Mouse (Mus musculus) retina, embryonic 14.5 days (tissue): ENCODE measurements at regions not wholly inside any gene's neighbourhood (a gene's known extent, or its start where the extent isn't known, plus 50 kb on each side); places are given as distances from the start of the nearest gene placed in this dataset.

Experiments used
- DNase-seq: peaks from one replicate; pipeline ENCODE4 v3.0.0-alpha.2; 2015; ENCODE audit warnings: low spot score

DNA sequence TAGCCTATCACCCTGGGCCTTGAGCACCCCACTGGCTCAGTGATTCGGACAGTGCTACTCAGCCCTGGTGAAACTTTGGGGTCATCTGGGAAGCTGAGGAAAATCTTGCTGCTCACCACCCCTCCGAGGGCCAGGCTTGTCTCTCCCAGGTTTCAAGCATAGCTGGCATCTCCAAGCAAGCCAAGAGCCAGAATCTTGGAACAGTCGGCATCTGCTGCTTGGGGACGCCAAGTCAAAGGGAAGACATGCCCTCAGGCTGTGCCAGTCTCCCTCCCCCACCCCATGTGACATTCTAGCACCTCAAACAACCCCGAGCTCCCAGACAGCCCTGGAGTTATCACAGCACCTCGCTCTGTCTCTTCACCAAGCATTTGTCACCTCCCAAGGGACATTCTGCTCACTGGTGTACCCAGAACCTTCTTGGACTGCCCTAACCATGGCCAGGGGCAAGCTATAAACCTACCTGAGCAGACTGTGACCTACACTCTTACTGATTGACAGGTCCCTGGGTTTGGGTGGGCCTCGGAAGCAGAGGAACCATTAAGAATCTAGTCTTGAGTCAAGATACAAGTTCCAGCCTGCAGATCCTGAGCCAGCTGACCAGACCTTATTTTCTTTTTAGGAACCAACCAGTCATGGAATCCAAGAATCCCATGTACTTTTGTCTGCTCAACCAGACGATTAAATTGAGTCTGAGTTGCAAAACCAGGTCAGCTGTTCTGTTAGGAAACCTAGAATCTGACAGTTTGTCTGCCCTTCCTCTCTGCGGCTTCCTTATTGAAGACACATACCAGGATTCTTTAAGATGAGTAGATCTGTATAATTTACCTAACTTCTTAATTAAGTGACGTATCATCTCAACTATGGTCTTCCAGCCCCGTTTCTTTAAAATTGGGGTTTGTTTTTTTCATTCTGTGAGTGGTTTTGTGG lies 83.0 kb upstream of the Otos start:
- no peak for DNase-seq

DNA sequence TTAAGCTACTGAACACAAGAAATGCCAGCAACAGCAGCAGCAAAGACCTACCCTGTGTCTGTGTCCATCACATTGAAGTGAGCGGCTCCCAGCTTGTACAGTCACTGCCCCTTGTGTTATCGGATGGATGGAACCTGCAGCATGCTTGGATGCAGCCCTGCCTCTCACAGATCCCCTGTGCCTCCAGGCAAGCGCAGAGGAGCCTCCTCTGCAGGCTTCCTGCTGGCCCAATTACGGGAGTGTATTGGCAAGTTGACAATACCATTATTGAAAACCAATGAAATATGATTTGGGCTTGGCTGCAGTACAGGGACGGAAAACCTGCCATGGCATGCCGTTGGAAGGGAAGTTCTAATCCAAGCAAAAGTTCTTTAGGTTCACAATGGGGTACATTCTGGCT lies 81.9 kb upstream of the Otos start:
- DNase-seq: no peak

DNA sequence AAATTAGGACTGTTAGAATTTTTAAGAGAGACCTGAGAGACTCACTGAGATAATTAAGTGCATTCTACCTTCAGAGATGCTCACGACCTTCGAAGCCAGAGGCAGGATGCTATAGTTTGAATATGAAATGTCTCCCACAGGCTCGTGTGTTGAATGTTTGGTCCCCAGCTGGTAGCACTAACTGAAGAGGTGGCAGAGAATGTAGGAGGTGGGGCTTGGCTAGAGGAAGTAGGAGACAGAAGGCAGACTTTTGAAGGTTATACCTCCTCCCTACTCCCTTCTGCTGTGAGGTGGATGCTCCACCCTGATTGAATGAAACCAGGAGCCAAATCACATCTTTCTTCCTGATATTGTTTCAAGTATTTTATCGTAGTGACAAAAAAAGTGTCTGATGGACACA lies 79.3 kb upstream of the Otos start:
- DNase-seq: no peak

DNA sequence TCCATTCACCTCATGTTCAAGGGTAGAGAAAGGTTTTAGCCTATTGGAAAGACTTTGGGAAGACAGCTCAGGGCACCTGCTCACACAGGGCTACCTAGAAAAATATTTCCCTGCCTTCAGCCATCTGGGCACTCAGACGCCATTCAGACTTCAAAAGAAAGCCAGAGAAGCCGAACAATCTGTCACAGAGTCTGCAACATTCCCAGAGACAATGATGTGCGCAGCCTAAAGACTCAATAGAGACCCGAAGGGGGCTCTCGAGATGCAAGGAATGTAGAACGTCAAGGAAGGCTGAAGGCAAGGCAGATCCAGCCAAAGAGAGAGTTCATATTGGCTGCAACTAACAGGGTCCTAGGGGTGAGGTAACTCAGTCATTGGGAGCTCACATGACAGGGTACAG lies 78.7 kb upstream of the Otos start:
- no peak for DNase-seq

DNA sequence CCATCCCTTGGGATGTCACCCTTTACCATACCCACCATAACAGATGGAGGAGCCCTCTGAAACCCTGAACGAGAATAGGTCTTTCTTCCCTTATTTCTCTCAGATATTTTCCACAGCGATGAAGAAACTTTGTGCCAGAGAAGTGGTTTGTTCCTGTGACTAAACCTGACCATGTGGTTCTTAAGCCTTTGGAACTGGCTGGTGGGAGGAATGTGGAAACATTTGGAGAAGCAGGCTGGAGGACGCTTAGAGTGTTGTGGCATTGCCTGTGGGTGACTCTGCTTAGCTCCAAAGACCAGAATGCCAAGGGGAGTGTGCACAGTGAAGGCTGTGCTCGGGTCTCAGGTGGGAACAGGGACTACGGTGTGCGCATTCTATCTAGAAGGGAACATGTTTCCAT lies 77.7 kb upstream of the Otos start:
- no peak for DNase-seq

DNA sequence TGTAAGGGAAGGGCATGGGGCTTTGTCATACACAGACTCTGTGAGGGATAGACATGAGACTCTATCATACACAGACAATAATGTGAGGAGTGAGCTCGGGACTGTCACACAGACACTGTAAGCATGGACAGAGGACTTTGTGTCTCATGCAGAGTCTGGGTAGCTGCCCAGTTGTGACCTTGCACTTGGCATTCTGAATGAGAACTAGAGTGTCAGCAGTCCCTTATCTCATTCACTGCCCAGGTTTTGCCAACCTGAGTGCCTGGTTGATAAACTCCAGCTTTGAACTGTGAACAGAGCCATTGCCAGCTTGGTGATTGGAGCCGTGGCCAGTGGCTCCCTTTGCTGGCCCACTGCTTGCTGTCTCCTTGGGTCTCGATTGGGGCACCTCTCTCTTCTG lies 75.5 kb upstream of the Otos start:
- no peak for DNase-seq

DNA sequence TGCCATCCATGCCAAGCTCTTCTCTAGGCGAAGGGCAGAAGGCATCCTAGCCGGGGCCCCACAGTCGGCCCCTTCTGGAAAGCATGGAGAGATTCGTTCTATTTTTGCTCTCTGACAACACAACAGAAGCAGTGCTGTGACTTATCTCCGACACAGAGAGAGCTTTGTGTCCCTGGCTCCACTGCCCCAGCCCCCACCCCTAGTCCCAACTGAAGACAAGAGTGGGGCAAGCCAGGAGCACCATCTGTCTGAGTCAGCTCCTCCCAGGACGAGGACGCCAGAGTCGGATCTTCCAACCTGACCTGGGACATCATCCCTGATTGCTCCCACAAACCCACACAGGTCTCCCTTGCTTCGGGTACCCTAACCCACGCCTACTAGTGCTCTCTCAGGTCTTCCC lies 71.9 kb upstream of the Otos start:
- DNase-seq: no peak

DNA sequence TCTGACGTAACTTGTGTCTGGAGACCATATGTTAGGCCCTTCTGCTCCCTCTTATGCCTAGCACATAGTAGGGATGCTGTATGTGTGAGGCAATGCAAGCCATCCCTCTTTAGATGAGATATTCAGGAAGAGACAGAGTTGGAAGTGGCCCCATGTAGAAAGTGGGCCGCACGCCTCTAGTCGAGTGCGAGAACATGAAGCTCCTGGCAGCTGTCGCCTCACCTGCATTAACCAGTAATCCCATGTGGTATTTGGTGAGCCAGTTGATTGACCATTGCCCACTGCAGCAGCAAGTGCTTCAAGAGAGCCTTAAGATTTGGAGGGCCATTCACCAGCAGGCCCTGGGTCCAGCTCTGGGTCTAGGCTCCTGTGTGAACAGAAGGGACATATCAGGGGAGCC lies 71.2 kb upstream of the Otos start:
- DNase-seq: no peak

DNA sequence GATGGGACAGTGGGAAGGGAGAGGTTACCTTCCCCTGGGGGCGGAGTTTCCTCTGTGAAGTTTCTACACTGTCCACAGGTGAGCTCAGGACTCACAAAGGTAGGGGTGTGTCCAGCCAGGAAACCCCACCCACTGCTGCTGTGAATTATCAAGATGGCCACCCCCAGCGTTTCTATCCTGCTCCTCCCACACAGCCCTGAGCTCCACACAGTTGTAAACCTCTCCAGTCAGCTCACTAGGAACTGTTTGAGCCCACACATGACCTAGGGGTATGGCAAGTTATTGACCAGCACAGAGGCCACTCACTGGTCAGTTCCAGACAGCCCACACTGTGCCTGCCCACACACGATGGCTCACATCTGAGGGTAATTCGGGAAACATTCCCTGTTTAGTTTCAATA lies 69.5 kb upstream of the Otos start:
- no peak for DNase-seq

DNA sequence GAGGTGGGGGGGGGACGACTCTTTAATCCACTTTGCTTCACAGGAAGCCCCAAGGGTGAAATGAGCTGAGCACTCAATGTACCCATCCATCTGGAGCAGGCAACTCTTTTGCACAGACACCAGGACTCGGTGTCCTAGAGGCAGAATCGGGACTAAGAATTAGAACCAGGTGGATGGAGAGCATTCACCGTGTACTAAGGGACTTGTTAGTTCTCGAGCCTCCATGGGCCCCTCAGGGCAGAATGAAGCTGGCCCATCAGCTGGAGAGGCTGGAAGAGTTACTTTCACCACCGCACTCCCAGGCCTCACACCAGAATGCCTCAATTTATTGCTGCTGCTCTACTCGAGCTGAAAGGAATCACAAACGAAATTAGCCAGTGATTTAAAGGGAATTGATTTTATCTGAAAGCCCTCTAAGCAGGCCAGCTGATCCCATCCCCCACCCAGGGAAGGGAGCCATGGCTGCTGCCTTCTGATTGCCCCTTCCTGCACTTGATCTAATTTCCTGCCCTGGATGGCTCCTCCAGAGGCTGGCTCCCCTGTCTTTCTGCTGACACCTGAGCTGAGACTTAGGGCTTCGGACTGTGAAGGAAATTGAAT lies 66.2 kb upstream of the Otos start:
- DNase-seq: peak; percentile 20

DNA sequence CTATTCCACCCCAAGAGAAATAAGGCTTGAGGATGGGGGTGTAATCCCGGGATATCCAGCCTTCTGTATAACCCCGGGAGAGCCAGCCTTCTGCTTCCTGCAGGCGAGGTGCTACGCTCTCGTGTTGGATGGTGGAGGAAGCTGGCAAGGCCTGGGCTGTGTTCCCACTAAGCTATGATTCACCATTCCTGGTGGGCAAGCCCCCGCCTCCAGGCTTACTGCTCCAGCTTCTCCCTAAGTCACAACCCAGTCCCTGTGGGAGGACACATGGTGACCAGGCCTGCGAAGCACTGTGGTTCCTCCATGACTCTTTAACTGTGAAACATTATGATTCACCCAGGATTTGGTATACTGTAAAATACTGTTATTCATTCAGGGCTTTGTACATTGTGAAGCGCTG lies 63.7 kb upstream of the Otos start:
- DNase-seq: no peak

DNA sequence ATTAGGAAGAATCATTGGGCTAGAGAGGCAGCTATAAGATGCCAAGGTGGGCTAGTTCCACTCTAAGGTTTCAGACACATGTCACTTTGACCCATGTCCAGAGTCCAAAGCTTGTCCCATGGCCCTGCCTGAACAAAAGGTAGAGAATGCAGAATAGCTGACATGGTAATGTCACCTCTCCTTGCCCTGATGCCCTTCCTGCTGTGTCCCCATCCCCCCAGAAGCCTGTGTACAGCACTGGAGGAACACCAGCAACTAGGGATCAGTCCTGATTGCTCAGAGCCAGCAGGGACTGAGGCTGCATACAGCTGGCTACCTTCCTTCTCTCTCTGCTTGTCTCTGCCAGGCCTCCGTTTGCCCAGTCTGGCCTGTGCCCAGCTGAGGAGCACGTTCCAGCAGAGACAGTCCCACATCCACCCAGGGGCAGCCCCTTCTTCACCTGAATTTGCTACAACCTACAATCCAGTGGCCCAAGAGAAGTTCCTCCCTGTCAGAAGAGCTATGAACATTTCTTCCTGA lies 61.7 kb upstream of the Otos start:
- DNase-seq: no peak

DNA sequence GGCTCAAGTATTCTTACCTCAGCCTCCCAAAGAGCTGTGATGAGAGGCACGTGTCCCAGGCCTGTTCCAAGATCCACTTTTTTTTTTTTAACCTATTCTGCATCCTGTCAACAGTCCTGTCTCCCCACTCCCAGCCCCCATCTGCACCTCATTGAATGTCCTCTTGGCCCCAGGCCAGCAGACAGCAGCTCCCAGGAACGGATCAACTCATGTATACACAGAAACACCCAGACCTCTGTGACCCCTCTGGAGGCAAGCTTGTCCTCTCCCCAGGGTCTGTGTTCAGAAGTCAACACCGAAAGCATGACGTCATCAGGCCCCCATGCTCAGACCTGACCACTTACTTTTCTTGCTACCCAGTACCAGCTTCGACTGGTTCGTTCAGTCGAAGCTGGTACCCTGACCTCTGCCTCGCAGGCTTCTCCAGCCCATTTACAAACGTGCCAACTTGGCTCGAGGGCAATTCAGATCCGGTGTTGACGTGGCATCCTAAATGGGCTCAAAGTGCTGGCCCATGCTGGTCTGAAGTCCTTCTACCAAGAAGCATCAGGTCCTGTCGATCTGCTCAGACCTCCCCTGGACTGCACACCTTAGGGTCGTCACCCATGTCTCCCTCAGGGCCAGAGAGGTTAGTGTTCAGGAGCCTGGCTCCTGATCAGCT lies 60.7 kb upstream of the Otos start:
- DNase-seq: no peak

DNA sequence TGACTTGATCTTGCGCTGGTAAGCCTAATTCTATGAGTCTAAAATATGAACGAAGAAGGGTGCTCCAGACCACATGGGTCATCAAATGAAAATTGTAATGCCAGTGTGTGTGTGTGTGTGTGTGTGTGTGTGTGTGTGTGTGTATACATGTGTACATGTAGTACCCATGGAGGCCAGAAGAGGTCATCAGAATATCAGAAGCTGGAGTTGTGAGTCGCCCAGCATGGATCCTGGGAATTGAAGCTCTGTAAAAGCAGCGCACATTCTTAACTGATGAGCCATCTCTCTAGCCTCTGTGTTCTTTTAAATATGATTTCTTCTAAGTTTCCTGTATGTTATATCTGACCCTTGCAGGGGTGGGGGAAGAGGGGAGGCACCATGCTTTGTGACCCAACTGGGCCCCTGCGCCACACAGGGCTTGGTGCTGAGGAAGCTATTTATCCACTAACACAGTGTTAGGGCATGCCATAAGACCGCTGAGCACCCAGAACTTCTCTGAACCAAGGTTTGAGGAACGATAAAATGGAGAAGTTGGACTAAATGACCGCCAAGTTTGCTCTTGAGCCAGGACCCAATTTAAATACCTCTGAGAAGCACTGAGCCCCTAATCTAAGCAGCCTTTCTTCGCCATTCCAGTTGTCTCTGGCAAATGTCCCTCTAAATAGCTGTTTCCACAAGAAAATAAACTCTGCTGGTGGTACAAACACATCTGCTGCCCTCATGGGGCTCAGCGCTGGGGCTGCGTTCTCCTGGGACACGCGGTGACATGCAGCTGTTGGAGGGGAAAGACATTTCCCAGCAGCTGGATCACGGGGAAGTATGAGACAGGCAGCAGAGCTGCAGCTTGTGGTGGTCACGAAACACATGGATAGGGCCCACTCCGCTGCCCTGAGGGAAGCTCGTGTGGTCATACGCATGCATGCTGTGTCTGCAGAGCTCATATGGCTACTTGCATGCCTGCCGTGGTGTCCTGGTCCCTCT lies 59.6 kb upstream of the Otos start:
- DNase-seq: no peak

DNA sequence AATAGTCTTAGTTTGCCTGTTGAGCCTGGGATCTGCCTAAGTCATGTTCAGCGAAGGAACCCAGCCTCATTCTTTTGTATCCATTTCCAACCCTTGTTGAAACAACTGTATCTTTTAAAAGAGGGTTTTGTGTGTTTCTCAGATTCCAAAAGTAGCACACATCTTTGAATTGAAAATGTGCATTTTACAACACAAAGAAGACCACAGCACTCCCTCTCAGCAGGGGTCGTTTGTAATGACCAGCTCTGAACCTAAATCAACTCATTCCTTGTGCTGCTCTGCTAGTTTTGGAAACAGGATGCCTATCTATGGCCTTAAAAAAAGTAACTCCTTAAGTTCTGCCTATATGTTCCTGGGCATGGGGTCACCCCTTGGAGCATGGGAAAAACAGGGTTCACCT lies 58.8 kb upstream of the Otos start:
- no peak for DNase-seq

DNA sequence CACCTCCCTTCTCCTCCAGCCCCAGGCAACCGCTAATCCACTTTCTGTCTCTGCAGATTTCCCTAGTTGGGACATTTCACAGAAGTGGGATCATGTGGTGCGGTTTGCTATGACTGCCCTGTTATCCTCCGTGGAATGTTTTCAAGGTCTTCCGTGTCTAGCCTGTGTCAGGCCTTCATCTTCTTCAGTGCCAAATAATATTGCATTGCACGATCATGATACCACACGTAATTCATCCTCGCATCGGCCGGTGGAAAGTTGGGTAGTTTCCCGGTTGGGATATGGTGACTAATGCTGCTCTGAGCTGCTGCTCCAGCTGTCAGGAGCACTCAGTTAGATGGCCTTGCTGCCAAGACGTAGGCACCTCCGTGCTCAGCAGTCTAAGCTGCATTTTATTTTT lies 55.3 kb upstream of the Otos start:
- DNase-seq: no peak

DNA sequence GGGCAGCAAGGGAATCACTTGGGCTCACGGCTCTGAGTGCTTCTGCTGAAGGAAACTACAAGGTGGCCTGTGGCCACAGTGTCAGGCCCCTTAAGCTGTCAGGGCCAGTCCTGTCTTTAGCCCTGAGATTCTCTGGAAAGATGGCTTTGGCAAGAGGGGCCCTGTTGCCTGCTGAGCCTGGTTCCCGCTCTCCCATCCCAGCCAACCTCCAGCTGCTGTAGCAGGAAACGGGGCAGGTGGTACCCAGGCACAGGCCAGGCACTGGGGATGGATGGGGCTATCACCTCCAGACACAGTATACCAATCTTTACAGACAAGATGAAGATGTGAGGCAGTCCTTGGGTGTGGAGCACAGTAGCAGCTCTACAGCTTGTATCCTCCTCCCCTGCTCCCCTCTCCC lies 54.6 kb upstream of the Otos start:
- no peak for DNase-seq

DNA sequence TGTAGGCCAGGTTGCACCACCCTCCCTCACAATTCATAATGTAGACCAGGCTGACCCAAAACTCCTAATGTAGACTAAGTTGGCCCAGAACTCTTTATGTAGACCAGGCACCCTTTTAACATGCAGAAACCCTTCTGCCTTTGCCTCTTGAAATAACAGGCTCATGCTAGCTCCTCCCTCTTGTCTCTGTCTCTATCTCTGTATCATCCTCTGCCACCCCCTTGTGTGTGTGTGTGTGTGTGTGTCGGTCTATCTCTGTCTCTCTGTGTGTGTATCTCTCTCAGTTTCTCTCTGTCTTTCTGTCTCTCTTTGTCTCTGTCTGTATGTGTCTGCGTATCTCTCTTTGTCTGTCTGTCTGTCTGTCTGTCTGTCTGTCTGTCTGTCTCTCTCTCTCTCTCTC lies 51.5 kb upstream of the Otos start:
- no peak for DNase-seq

DNA sequence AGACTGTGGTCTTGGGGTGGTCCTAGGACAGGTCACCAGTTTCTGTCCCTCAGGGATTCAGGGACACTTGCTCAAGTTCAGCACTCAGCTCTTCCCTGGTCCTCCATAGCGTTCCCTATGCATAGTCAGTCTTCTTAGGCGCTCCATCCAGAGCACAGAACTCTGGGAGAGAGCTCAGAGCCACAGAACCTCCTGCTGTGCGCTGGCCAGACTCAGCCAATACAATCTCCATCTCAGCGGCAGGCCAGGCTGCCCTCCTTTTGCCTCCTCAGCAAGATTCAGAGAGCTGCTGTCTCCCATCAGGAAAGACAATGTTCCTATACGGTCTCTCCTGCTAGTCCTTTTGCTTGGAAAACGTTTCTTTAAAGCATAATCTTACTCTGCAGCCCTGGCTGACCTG lies 51.1 kb upstream of the Otos start:
- peak; percentile 38 for DNase-seq

DNA sequence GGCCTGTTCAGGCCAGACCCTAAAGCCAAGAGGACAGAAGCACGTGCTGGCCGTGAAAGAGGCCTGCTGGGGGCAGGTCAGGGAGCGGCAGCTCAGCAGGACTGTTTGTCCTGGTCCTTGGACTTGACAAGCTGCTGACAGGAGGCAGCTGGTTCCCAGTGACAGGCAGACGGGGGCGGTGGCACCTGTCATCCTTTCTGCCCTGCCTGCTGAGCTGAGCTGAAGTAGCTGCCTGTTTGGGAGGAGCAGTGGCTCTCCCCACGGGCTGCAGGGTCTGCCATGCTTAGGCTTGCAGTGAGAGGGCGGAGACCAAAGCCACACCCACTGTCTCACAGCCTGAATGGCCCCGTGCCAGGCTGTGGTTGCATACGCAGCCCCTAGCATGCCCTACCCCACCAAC lies 50.4 kb upstream of the Otos start:
- DNase-seq: peak; percentile 65

DNA sequence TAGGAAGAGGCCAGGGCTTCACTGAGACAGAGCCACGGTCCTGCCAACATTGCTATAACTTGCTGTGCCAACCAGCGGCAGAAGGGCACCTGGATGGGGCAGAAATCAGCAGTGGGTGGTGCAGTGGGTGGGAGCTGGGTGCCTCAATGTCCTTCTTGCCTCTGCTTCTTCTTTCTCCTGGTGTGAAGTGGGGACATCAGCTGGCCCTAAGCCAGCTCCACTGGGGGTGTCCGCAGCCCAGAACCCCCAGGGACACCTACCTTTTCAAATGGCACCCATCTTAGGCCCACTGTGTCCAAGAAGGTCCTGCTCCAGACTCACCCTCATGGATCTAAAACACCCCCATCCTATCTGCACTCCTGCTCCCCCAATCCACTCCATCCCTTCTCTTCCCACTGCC lies 49.9 kb upstream of the Otos start:
- DNase-seq: no peak
